Mouse (Mus musculus) forebrain, embryonic 15.5 days (tissue): ENCODE results near the gene Tcp11x2. TPM values are rescaled to one million over a fixed set of nuclear protein-coding genes. Genes with fewer than 3 reads are reported as not detected.

Experiments
- ATAC-seq: fragments of 200-750 bp; cut with Nextera tagmentation; replicated peaks from 2 replicates; pipeline ENCODE4 v1.8.0; 2017; ENCODE audit warnings: mild to moderate bottlenecking, moderate TSS enrichment, moderate library complexity
- H3K27ac ChIP-seq: fragments of 300-500 bp; sonication (generic); replicated peaks from 2 replicates; pipeline ENCODE4 v1.5.1; 2015; ENCODE audit warnings: mild to moderate bottlenecking, inconsistent platforms
- H3K27me3 ChIP-seq: fragments of 300-500 bp; sonication (generic); 2 replicates; pipeline ENCODE4 v1.6.1; 2015; ENCODE audit warnings: inconsistent platforms
- H3K36me3 ChIP-seq: fragments of 300-500 bp; sonication (generic); 2 replicates; pipeline ENCODE4 v1.6.1; 2015; ENCODE audit warnings: mild to moderate bottlenecking, inconsistent platforms
- H3K4me1 ChIP-seq: fragments of 300-500 bp; sonication (generic); 2 replicates; pipeline ENCODE4 v1.6.1; 2015; ENCODE audit warnings: inconsistent platforms
- H3K4me2 ChIP-seq: fragments of 300-500 bp; sonication (generic); replicated peaks from 2 replicates; pipeline ENCODE4 v1.6.1; 2015; ENCODE audit warnings: mild to moderate bottlenecking, inconsistent platforms
- H3K4me3 ChIP-seq: fragments of 300-500 bp; sonication (generic); 2 replicates; pipeline ENCODE4 v1.5.1; 2015; ENCODE audit warnings: mild to moderate bottlenecking, inconsistent platforms
- H3K9ac ChIP-seq: fragments of 300-500 bp; sonication (generic); replicated peaks from 2 replicates; pipeline ENCODE4 v1.6.1; 2015; ENCODE audit warnings: mild to moderate bottlenecking, inconsistent platforms
- H3K9me3 ChIP-seq: fragments of 300-500 bp; sonication (generic); 2 replicates; pipeline ENCODE4 v1.6.1; 2016; ENCODE audit warnings: inconsistent platforms
- WGBS: fragments of 180-500 bp; shearing (Covaris S2); methylation state at CpG from one replicate; pipeline ENCODE4 v1.1.7; 2015; ENCODE audit warnings: mixed read lengths; 5-methylcytosine and 5-hydroxymethylcytosine counted together
- polyA plus RNA-seq: library from polyadenylated mRNA; unstranded; fragments of >200 nt; fragmentation: Nextera tagmentation; extraction: Ambion mirVana; gene quantifications from 2 replicates; pipeline ENCODE4 v1.2.1, GENCODE M21; 2015

Tcp11x2 gene
- not detected in 2 replicates for polyA plus RNA-seq

DNA sequence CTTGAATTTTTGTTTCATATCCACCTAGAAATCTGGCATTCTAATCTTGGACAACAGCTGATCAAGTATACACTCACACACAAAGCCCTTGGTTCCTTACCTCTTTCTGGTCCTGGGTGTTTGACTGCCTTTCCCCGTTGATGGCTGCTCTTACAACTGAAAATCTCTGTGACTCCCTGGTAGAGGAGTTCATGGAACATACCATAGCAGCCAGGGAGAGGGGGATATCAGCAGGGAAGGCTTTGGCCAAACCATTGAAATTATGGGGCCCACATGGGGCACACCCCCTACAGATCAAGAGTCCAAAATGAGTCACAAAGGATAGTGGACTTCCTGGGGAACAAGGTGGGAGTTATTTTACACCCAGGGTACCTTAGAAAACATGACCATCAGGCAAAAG is at the start of gene Tcp11x2:
Gene Tcp11x2, minus strand, starts transcription at position 158 of the 400 bp plus-strand sequence.
- Histone ChIP-seq H3K36me3 (no peaks in the 10 kb centered on the region), H3K9ac (no peak within 1 kb of the TSS), H3K4me2 (no peak within 1 kb of the TSS), H3K27ac (no peak within 1 kb of the TSS), H3K9me3 (no peaks in the 10 kb centered on the region), H3K4me3 (no peak within 1 kb of the TSS), H3K27me3 (no peaks in the 10 kb centered on the region), H3K4me1 (no peaks in the 10 kb centered on the region)
- ATAC-seq, result no peak
- WGBS, result 64% methylated on average over 1 of the region's 1 CpGs

DNA sequence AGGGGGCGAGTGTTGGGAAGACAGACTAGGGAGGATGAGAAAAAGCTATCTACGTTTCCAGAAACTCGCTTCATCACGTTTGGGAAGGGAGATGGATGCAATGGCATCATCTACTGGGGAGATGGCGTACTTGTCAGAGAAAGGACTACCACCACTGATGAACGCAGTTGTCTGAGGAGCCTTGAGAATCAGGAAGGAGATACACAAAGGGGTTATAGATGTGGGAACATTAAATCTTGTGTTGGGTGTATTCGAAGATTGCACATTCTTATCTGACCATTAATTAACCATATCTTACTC is 49.4 kb upstream of the Tcp11x2 start:
- Histone ChIP-seq H3K9me3 (no peaks in the 10 kb centered on the region), H3K9ac (peak overlapping the region; percentile 64), H3K27ac (peak overlapping the region; percentile 94), H3K4me1 (peaks cover 13% of the 10 kb centered on the region; the same call in 1 of the 2 replicates), H3K4me3 (peak overlapping the region; percentile 67), H3K36me3 (no peaks in the 10 kb centered on the region), H3K27me3 (no peaks in the 10 kb centered on the region), H3K4me2 (peak overlapping the region; percentile 45)
- ATAC-seq, result peak; percentile 45
- WGBS, result 17% methylated on average over 7 of the region's 7 CpGs

DNA sequence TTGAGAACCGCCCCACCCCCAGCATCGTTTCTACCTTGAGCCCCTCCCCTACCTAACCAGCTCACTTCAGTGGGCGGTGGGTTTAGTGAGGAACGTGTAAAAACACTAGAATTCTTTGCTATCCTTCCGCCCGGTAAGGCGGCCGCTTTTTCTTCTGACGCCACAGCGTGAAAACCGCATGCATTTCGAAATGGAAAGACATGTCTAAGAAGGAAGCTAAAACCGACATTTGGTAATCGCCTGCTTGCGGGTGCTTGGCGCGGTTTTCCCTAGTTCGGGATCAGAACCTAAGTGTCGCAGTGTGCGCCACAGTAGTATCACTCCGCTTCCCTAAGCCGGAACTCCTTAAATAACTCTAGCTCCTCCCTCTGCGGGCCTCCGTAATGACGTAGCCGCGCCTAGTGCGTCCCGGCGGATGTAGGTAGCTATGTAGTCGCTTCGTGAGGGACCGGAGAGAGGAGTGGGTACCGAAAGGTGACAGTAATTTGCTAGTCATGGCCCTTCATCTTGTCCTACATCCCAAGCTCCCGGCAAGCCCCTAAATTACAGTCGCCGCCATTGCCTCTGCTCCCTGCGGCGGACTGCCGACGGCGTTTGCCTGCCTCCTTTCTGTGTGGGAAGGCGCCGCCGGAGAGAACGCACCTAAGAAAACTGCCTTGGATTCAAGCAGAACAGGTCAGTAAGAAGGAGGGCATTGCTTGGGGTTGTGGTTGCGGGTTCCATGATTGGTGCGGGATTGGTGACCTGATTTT is 48.9 kb upstream of the Tcp11x2 start, which contains the start of the genes Armcx5 and Gprasp1:
Gene Armcx5, plus strand, starts transcription at position 430 of the 752 bp plus-strand sequence.
Gene Gprasp1, plus strand, starts transcription at position 430 of the 752 bp plus-strand sequence.
- Histone ChIP-seq H3K9me3 (no peaks in the 10 kb centered on the region), H3K27ac (peak within 1 kb of the TSS; percentile 94), H3K4me3 (peak within 1 kb of the TSS; percentile 67), H3K36me3 (no peaks in the 10 kb centered on the region), H3K9ac (peak within 1 kb of the TSS; percentile 64), H3K27me3 (no peaks in the 10 kb centered on the region), H3K4me2 (peak within 1 kb of the TSS; percentile 46), H3K4me1 (peaks cover 13% of the 10 kb centered on the region; the same call in 1 of the 2 replicates)
- WGBS, result 20% methylated on average over 48 of the region's 48 CpGs
- ATAC-seq, result peak; percentile 99

DNA sequence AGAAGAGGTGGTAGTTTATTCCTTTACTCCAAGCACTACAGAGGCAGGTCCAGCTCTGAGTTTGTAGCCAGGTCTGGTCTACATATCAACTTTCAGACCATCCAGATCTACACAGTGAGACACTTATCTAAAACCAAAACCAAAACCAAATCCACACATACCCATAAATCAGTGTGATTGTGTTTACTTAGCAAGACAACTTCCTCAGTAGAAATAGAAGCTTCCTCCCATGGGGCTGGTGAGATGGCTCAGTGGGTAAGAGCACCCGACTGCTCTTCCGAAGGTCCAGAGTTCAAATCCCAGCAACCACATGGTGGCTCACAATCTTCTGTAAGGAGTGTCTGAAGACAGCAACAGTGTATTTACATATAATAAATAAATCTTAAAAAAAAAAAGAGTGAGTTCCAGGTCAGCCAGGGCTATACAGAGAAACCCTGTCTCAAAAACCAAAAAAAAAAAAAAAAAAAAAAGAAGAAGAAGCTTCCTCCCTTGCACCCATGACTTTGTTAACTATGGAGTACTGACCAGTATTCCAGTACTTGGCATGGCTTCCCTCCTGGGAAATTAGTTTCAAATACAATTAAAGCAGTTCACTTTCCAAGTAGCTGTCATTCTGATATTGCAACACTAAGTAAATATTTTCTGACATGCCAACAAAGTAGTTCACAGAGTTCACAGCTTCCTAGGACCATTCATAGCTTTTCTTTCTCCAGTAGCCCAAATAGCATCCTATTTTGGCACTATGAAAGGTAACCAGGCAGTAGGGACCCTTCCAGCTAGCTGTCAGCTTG is 45.3 kb upstream of the Tcp11x2 start:
- no peak overlapping the region for H3K27ac ChIP-seq
- no peak overlapping the region for H3K4me2 ChIP-seq
- H3K9me3 ChIP-seq, result no peaks in the 10 kb centered on the region
- H3K4me3 ChIP-seq, result no peak overlapping the region
- H3K27me3 ChIP-seq, result no peaks in the 10 kb centered on the region
- no peak overlapping the region for H3K9ac ChIP-seq
- ATAC-seq, result no peak
- H3K36me3 ChIP-seq, result no peaks in the 10 kb centered on the region
- 99% methylated on average over 2 of the region's 2 CpGs for WGBS
- H3K4me1 ChIP-seq, result peaks cover 8% of the 10 kb centered on the region; the same call in 1 of the 2 replicates

DNA sequence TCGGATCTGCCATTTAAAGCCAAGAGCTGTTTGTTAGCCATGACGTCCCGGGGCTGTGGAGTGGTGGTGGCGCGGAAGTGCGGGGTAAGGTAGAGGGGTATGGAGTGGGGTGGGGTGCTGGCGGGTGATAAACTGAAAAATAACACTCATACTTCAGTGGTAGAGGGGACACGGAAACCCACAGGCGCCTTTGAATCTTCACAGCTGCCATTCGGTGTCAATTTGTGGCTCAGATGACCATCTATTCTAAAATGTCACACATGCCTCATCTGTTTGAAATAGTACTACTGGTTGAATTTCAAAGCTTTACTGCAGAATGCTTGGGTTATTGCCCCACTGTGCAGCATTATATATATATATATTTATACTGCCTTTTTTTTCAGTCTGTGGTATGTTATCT is 31.6 kb upstream of the Tcp11x2 start, which contains the start of gene Tmsb15a:
Gene Tmsb15a, minus strand, starts transcription at position 101 of the 400 bp plus-strand sequence.
- Histone ChIP-seq H3K27ac (no peak within 1 kb of the TSS), H3K4me1 (no peaks in the 10 kb centered on the region), H3K9me3 (no peaks in the 10 kb centered on the region), H3K4me3 (no peak within 1 kb of the TSS), H3K9ac (no peak within 1 kb of the TSS), H3K4me2 (no peak within 1 kb of the TSS), H3K27me3 (no peaks in the 10 kb centered on the region), H3K36me3 (no peaks in the 10 kb centered on the region)
- no peak for ATAC-seq
- 85% methylated on average over 10 of the region's 10 CpGs for WGBS

DNA sequence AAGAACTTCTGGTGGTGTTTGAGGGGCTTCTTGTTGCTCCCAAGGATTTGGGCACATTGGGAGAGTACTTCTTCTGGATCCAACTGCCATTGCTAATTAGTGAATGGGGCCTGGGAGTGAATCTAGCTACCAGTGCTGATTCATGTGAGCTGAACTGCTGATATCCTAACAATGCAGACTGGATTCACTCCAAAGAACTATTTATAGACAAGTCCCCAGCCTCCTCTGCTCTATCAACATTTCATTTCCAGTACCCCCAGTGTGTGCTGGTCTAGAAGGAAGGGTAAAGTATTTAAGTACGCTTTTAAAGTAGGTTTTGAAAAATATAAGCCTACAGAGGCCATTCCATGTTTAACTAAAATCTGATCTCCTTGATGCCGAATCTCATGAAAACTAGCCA is 19.3 kb upstream of the Tcp11x2 start:
- Histone ChIP-seq H3K4me1 (no peaks in the 10 kb centered on the region), H3K9ac (no peak overlapping the region), H3K36me3 (no peaks in the 10 kb centered on the region), H3K27me3 (no peaks in the 10 kb centered on the region), H3K27ac (no peak overlapping the region), H3K4me3 (no peak overlapping the region), H3K9me3 (no peaks in the 10 kb centered on the region), H3K4me2 (no peak overlapping the region)
- WGBS, result 85% methylated on average over 2 of the region's 2 CpGs
- no peak for ATAC-seq

DNA sequence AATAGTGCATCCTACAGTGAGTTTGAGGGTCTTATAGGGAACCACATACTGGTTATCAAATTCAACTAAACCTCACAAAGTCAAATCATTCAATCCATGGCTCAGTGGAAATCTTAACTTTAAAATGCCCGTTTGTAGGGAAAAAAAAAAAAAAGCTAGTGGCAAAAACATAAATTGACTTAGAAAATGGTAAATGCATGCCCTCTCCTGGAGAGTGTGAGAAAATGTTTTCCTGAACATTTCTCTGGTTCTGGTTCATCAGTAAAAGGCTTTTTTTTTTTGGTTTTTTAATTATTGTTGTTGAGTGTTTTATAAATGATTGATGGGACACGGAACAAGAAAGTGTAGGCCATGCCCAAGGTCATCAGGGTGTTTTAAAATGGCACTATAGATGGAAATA is 10.8 kb upstream of the Tcp11x2 start:
- H3K36me3 ChIP-seq, result no peaks in the 10 kb centered on the region
- WGBS, result 44% methylated on average over 2 of the region's 2 CpGs
- no peak for ATAC-seq
- no peak overlapping the region for H3K9ac ChIP-seq
- H3K27me3 ChIP-seq, result no peaks in the 10 kb centered on the region
- no peak overlapping the region for H3K4me3 ChIP-seq
- H3K9me3 ChIP-seq, result no peaks in the 10 kb centered on the region
- no peak overlapping the region for H3K4me2 ChIP-seq
- no peak overlapping the region for H3K27ac ChIP-seq
- no peaks in the 10 kb centered on the region for H3K4me1 ChIP-seq

DNA sequence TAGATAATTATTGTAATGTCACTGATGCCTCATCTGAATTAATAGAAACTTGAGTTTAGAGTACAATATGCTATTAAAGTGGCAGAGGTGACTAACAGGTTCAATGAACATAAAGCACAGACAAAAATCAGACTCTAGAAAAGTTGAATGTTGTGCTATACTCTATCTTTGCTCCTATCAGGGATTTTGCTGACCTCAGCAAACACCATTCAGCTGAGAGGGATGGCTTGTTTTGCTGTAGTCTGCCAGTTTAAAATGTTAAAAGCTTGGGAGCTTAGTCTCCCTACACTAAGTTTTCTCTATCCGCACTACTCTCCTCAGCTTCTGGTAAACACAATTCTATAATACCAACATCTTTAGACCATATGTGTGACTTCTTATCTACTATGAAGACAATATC is 9.5 kb upstream of the Tcp11x2 start:
- H3K4me1 ChIP-seq, result no peaks in the 10 kb centered on the region
- H3K27ac ChIP-seq, result no peak overlapping the region
- H3K9ac ChIP-seq, result no peak overlapping the region
- H3K9me3 ChIP-seq, result no peaks in the 10 kb centered on the region
- no peaks in the 10 kb centered on the region for H3K27me3 ChIP-seq
- H3K4me3 ChIP-seq, result no peak overlapping the region
- no peaks in the 10 kb centered on the region for H3K36me3 ChIP-seq
- no peak overlapping the region for H3K4me2 ChIP-seq
- WGBS, result 78% methylated on average over 1 of the region's 1 CpGs
- no peak for ATAC-seq

DNA sequence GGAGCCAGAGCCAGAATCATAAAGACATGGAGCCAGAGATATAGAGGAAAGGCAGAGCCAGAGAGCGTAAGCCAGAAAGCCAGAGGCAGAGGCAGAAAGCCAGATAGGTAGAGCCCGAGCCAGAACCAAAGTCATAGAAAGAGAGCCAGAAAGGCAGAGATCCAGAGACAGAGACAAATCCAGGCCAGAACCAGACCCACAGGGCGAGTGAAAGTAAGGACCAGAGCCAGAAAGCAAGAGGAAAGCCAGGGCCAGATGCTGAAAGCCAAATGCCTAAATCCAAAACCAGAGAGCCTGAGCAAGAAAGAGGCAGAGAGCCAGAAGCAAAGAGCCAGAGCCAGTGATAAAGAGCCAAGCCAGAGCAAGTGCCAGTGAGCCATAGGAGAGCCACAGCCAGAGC is 5.8 kb downstream of the Tcp11x2 start:
- H3K4me2 ChIP-seq, result no peak overlapping the region
- H3K4me1 ChIP-seq, result no peaks in the 10 kb centered on the region
- no peaks in the 10 kb centered on the region for H3K27me3 ChIP-seq
- no peaks in the 10 kb centered on the region for H3K9me3 ChIP-seq
- H3K9ac ChIP-seq, result no peak overlapping the region
- 76% methylated on average over 3 of the region's 3 CpGs for WGBS
- H3K27ac ChIP-seq, result no peak overlapping the region
- no peaks in the 10 kb centered on the region for H3K36me3 ChIP-seq
- no peak overlapping the region for H3K4me3 ChIP-seq
- ATAC-seq, result no peak

DNA sequence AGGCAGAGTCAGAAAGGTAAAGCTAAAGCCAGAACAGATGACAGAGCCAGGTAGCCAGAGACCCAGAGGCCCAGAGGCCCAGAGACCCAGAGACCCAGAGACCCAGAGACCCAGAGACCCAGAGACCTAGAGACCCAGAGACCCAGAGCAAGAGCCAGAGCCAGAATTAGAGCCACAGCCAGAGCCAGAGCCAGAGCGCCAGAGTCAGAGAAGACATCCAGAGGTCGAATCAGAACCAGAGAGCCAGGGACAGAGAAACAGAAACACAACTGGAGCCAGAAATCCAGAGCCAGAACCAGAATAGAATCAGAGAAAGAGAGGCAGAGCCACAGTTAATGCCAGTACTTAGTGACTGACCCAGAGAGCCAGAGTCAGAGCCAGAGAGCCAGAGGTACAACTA is 11.7 kb downstream of the Tcp11x2 start:
- no peaks in the 10 kb centered on the region for H3K9me3 ChIP-seq
- no peaks in the 10 kb centered on the region for H3K27me3 ChIP-seq
- no peak overlapping the region for H3K9ac ChIP-seq
- WGBS, result 71% methylated on average over 2 of the region's 2 CpGs
- H3K4me1 ChIP-seq, result no peaks in the 10 kb centered on the region
- H3K4me3 ChIP-seq, result no peak overlapping the region
- H3K27ac ChIP-seq, result no peak overlapping the region
- no peaks in the 10 kb centered on the region for H3K36me3 ChIP-seq
- ATAC-seq, result no peak
- no peak overlapping the region for H3K4me2 ChIP-seq

DNA sequence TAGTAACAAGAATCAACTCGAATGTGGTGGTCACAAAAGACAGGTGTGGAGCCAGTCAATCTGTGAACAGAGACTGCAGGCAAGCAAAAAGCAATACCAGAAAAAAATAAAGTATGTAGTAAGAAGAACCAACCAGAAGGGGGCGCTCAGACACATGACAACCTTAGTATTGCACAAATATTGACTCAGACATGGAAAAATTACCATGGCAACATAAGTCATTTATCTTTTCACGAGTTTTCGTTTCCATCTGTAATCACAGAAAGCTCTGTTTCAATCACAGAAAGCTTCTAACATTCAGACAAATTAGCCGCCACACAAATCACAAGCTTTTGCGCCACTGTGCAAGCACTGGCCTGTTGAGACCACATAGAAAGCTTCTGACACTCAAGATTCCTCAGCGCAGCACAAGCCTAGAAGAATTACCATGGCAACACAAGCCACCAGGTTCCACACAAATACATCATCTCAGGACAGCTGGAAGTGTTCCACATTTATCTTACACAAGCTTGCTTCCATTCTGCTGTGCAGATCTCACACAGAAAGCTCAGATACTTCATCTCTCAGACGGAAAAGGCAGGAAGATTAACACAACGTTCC is 41.3 kb downstream of the Tcp11x2 start:
- no peak overlapping the region for H3K4me2 ChIP-seq
- no peak overlapping the region for H3K4me3 ChIP-seq
- H3K9ac ChIP-seq, result no peak overlapping the region
- WGBS, result 43% methylated on average over 9 of the region's 9 CpGs
- H3K4me1 ChIP-seq, result no peaks in the 10 kb centered on the region
- H3K36me3 ChIP-seq, result no peaks in the 10 kb centered on the region
- 0 out of 2 replicates have a peak overlapping the region, but pooled peaks have one; percentile 43 for H3K27ac ChIP-seq
- H3K27me3 ChIP-seq, result no peaks in the 10 kb centered on the region
- ATAC-seq, result peak; percentile 80
- H3K9me3 ChIP-seq, result no peaks in the 10 kb centered on the region

DNA sequence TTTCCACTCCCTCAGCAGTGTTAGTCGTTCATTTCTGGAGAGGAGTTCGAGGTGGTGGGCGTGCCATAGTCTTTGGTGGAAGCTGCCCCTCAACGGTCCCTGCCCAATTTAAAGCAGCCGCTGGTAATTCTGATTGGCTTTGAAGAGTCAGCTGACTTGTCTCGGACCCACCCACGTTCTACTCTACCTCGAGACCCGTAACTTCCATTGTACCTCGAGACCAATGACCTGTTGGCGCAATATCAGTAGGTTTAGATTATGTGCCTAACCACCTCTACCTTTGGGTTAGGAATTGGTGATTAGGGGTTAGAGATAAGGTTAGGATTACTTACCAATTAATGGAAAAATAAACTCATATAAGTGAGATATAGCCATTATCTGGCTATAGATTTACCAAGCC is 66.0 kb downstream of the Tcp11x2 start, which contains the start of gene Prame:
Gene Prame, minus strand, starts transcription at position 101 of the 400 bp plus-strand sequence.
- ATAC-seq, result no peak
- H3K27ac ChIP-seq, result no peak within 1 kb of the TSS
- no peaks in the 10 kb centered on the region for H3K4me1 ChIP-seq
- no peaks in the 10 kb centered on the region for H3K9me3 ChIP-seq
- no peaks in the 10 kb centered on the region for H3K36me3 ChIP-seq
- no peak within 1 kb of the TSS for H3K4me3 ChIP-seq
- no peak within 1 kb of the TSS for H3K4me2 ChIP-seq
- 93% methylated on average over 11 of the region's 11 CpGs for WGBS
- H3K9ac ChIP-seq, result no peak within 1 kb of the TSS
- H3K27me3 ChIP-seq, result no peaks in the 10 kb centered on the region
